Mouse (Mus musculus): ENCODE results near the gene Rpl9-ps1.

DNA sequence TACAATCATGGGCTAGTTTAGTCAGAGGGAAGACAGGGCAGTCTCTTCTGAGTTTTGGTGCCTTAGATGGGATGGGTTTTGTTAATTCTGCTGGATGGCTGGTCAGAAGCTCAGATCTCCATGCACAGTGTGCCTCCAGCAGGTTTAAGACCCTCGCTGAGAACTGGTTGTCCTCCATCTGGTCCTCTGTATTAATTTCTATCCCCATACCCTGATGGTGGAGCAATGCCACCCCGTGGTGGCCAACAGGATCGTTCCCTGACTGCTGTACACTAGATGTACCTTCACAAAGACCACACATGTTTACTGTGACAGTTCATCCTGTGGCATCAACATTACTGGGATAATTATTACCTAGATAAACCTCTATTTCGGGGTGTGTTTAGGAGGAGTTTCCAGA is 12.7 kb downstream of the Rpl9-ps1 start:
- TF ChIP-seq TBP (IDR thresholded peaks at IDR 0.05; ENCODE audit: low read depth, low read length): no peak
- no peak for TF ChIP-seq POLR2A (IDR thresholded peaks at IDR 0.05; ENCODE audit: control insufficient read depth in 1 of 2, insufficient read depth in 1 of 2, low read depth in 1 of 2, low read length in 2 of 2, poor library complexity in 1 of 2)
- peak; percentile 97 for TF ChIP-seq SMC3 (IDR thresholded peaks at IDR 0.05; ENCODE audit: low read depth, low read length)

Data from MEL (cell line).